9 mouse cellular contexts compared by ENCODE assay signal in the genomic region with DNA sequence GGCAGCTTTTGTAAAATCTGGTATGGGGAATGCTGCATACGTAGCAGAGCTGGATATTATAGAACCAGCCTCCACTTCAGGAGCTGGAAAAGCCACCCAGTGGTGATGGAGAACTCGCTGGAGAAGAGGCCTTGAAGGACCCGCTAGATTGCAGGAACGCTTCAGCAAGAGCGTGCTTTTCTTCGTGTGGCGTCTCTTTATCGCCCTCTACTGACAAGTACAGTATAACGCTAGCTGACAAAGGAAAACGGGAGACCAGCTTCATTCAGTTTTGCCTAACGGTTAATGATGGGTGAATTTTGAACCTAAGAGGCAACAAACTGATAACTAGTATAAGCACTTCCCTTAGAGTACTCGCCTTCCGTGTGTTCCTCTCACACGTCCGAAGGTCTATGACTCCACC. TPM values are rescaled to one million over a fixed set of nuclear protein-coding genes. Genes with fewer than 3 reads are reported as not detected.
A peak's percentile ranks its signal among the peaks of the same experiment; 100 is the strongest.
DNase-seq lines count a peak whose midpoint lies in the region; ATAC-seq and TF ChIP-seq lines count a peak whose summit lies in the region.
"Had no signal": no experiment of that assay in that cellular context is flagged by ENCODE, and none has a peak within 500 bp of the region (broad histone marks: within the 10 kb centered on the region; RNA-seq: fewer than 3 reads in every experiment).

No protein-coding gene starts in this region.

- dilution Hi-C loops in CH12.LX (cut with MboI; ENCODE audit: extremely low pct_ligation_motif_present, extremely low pct_unique_long_range_greater_than_20kb, low sequenced_read_pairs): no loop called here

- 2% methylated on average over 15 of the region's 15 CpGs for WGBS in heart, embryonic 14.5 days
- 4% methylated on average over 15 of the region's 15 CpGs for WGBS in lung, embryonic 16.5 days

- H3K4me1 ChIP-seq in CH12.LX (ENCODE audit: control insufficient read depth in 1 of 2, insufficient read depth in 2 of 2): no peaks in the 10 kb centered on the region
- H3K4me1 ChIP-seq in heart, embryonic 14.5 days (ENCODE audit: control insufficient read depth in 2 of 2, insufficient read depth in 2 of 2, low read length in 2 of 2): peaks cover 0 to 6% of the 10 kb centered on the region in 2 experiments; a peak in 3 of 4 replicates
- no peaks in the 10 kb centered on the region for H3K4me1 ChIP-seq in lung, embryonic 16.5 days (replicated peaks; ENCODE audit: control insufficient read depth, insufficient read depth, low read length)

- H3K36me3 ChIP-seq in CH12.LX (replicated peaks in 1 of 2; ENCODE audit: control insufficient read depth in 1 of 2, insufficient read depth in 1 of 2, low read length in 1 of 2): no peaks in the 10 kb centered on the region
- H3K36me3 ChIP-seq in heart, embryonic 14.5 days (ENCODE audit: control insufficient read depth, insufficient read depth, low read length): no peaks in the 10 kb centered on the region
- H3K36me3 ChIP-seq in lung, embryonic 16.5 days (ENCODE audit: control insufficient read depth, insufficient read depth, low read length): no peaks in the 10 kb centered on the region
- H3K36me3 ChIP-seq: limb, embryonic 15.5 days had no signal

- peak; percentile 79 for TF ChIP-seq RAD21 in CH12.LX (IDR thresholded peaks at IDR 0.05; ENCODE audit: low read depth, low read length)

- H3K79me2 ChIP-seq in CH12.LX (replicated peaks; ENCODE audit: control insufficient read depth, extremely low read depth, insufficient read depth, poor library complexity, severe bottlenecking): no peaks in the 10 kb centered on the region

- H3K9ac ChIP-seq in CH12.LX (ENCODE audit: insufficient read depth, low read depth): no peak overlapping the region
- no peak overlapping the region for H3K9ac ChIP-seq in heart, embryonic 14.5 days (ENCODE audit: low read length)
- H3K9ac ChIP-seq in lung, embryonic 16.5 days (ENCODE audit: low read length): no peak overlapping the region
- H3K9ac ChIP-seq: limb, embryonic 15.5 days had no signal

- H3K27me3 ChIP-seq in CH12.LX (replicated peaks): no peaks in the 10 kb centered on the region
- no peaks in the 10 kb centered on the region for H3K27me3 ChIP-seq in heart, embryonic 14.5 days (ENCODE audit: control insufficient read depth, insufficient read depth, low read length)
- H3K27me3 ChIP-seq in lung, embryonic 16.5 days (ENCODE audit: control insufficient read depth, insufficient read depth, low read depth, low read length): no peaks in the 10 kb centered on the region; the same call in 1 of the 2 replicates
- H3K27me3 ChIP-seq: limb, embryonic 15.5 days had no signal

- peak; percentile 76 to 87 for TF ChIP-seq CTCF in CH12.LX (conservative IDR thresholded peaks at IDR 0.05 in 1 of 2, IDR thresholded peaks at IDR 0.05 in 1 of 2; ENCODE audit: low read depth in 2 of 2, low read length in 2 of 2)

- H3K9me3 ChIP-seq in CH12.LX (replicated peaks; ENCODE audit: low read length): no peaks in the 10 kb centered on the region
- no peaks in the 10 kb centered on the region for H3K9me3 ChIP-seq in heart, embryonic 14.5 days (ENCODE audit: control insufficient read depth, low read length)
- no peaks in the 10 kb centered on the region for H3K9me3 ChIP-seq in lung, embryonic 16.5 days (ENCODE audit: control insufficient read depth, low read length)
- H3K9me3 ChIP-seq: limb, embryonic 15.5 days had no signal

- H3K27ac ChIP-seq in CH12.LX (ENCODE audit: insufficient read depth, low read depth): no peak overlapping the region
- H3K27ac ChIP-seq in heart, embryonic 14.5 days (replicated peaks in 1 of 2; ENCODE audit: control insufficient read depth in 1 of 2, insufficient read depth in 1 of 2, low read depth in 2 of 2, low read length in 2 of 2): no peak overlapping the region
- no peak overlapping the region for H3K27ac ChIP-seq in lung, embryonic 16.5 days (ENCODE audit: low read length)
- H3K27ac ChIP-seq: limb, embryonic 15.5 days had no signal

- peak overlapping the region; percentile 23; the same call in 1 of the 2 replicates for H3K4me2 ChIP-seq in CH12.LX (ENCODE audit: insufficient read depth, low read depth, poor library complexity, severe bottlenecking)
- H3K4me2 ChIP-seq in heart, embryonic 14.5 days (ENCODE audit: low read length): peak overlapping the region; percentile 32
- no peak overlapping the region for H3K4me2 ChIP-seq in lung, embryonic 16.5 days (ENCODE audit: low read depth, low read length)
- H3K4me2 ChIP-seq: limb, embryonic 15.5 days had no signal

- peak; percentile 47 for ATAC-seq in heart, embryonic 14.5 days (ENCODE audit: insufficient number of reproducible peaks, insufficient read depth, low FRiP score, low read depth)
- ATAC-seq in lung, embryonic 16.5 days (ENCODE audit: low read depth): peak; percentile 57; the same call in 1 of the 2 replicates

- no peak overlapping the region for H3K4me3 ChIP-seq in CH12.LX (replicated peaks in 1 of 3; ENCODE audit: low read depth in 2 of 3, low read length in 2 of 3, poor library complexity in 1 of 3)
- H3K4me3 ChIP-seq in heart, embryonic 14.5 days (ENCODE audit: control insufficient read depth in 1 of 2, insufficient read depth in 1 of 2, low read depth in 1 of 2, low read length in 2 of 2): no peak overlapping the region
- no peak overlapping the region for H3K4me3 ChIP-seq in lung, embryonic 16.5 days (ENCODE audit: low read length)
- H3K4me3 ChIP-seq: limb, embryonic 15.5 days had no signal

- no peak for TF ChIP-seq POLR2A in CH12.LX (IDR thresholded peaks at IDR 0.05; ENCODE audit: low read depth, low read length)

- DNase-seq in CH12.LX (ENCODE audit: extremely low read depth): peak; percentile 76
- DNase-seq in ZHBTc4 (ENCODE audit: low read depth, low spot score): peak; percentile 90
- peak; percentile 92 for DNase-seq in embryo, embryonic 10.5 days (ENCODE audit: low spot score)
- DNase-seq in kidney, postnatal 14 days: peak; percentile 69
- peak; percentile 91 for DNase-seq in retina, postnatal 1 day
- DNase-seq in spleen, postnatal 4 days (ENCODE audit: low spot score in 2 of 2): no peak

- TF ChIP-seq EP300 in CH12.LX (IDR thresholded peaks at IDR 0.05; ENCODE audit: low read length): no peak

- in situ Hi-C loops in CH12.LX (cut with MboI; ENCODE audit: low pct_ligation_motif_present, low pct_unique_long_range_greater_than_20kb, low sequenced_read_pairs): loop anchor here (5.0 kb wide), 1 partner anchor 68 kb away; no protein-coding TSS in a partner anchor

TF ChIP-seq in CH12.LX, 34 proteins besides CTCF, POLR2A, EP300 and RAD21:
- TF ChIP-seq MAX (IDR thresholded peaks at IDR 0.05; ENCODE audit: low read length) (peak; percentile 54; the same call in 1 of the 2 replicates), NRF1 (IDR thresholded peaks at IDR 0.05; ENCODE audit: low read depth, low read length) (no peak), MYC (IDR thresholded peaks at IDR 0.05; ENCODE audit: low read depth, low read length) (peak; percentile 80), MAFK (IDR thresholded peaks at IDR 0.05; ENCODE audit: insufficient replicate concordance, low read length) (0 out of 2 replicates have a peak, but pooled peaks have one; percentile 18), GABPA (IDR thresholded peaks at IDR 0.05; ENCODE audit: insufficient replicate concordance, low read depth, low read length) (no peak), SMC3 (IDR thresholded peaks at IDR 0.05; ENCODE audit: low read depth, low read length) (peak; percentile 68)

RNA-seq across cellular contexts. Expression of gene Il17rd, which starts 9.0 kb away (rescaled TPM):
- total RNA-seq in CH12.LX (2012; rRNA removed) (0.04 TPM in 2 replicates), CH12.LX (2014; rRNA removed) (0.03 and 0.08 TPM in 2 replicates)
- 0.04 and 0.09 TPM in 2 replicates for polyA plus RNA-seq in CH12.LX (2012; ENCODE audit: insufficient read length, low read depth)
- 1.3 and 1.5 TPM in 2 replicates for polyA plus RNA-seq in heart, embryonic 14.5 days (2014; fragmentation: Nextera tagmentation; extraction: Ambion mirVana)
- polyA plus RNA-seq in lung, embryonic 16.5 days (2015; fragmentation: Nextera tagmentation; extraction: Ambion mirVana): 1.9 and 2.0 TPM in 2 replicates

RNA-seq across cellular contexts. Expression of gene Hesx1, which starts 35.6 kb away (rescaled TPM):
- 1.9 and 2.2 TPM in 2 replicates for total RNA-seq in CH12.LX (2012; rRNA removed)
- 3.6 and 3.9 TPM in 2 replicates for total RNA-seq in CH12.LX (2014; rRNA removed)
- polyA plus RNA-seq in CH12.LX (2012; ENCODE audit: insufficient read length, low read depth): 3.4 and 4.3 TPM in 2 replicates
- 0.19 and 0.28 TPM in 2 replicates for polyA plus RNA-seq in heart, embryonic 14.5 days (2014; fragmentation: Nextera tagmentation; extraction: Ambion mirVana)
- not detected in 2 replicates for polyA plus RNA-seq in lung, embryonic 16.5 days (2015; fragmentation: Nextera tagmentation; extraction: Ambion mirVana)
- polyA plus RNA-seq: limb, embryonic 15.5 days had no signal

RNA-seq across cellular contexts. Expression of gene Appl1, which starts 58.7 kb away (rescaled TPM):
- 8.0 and 9.0 TPM in 2 replicates for total RNA-seq in CH12.LX (2012; rRNA removed)
- 11.0 and 12.6 TPM in 2 replicates for total RNA-seq in CH12.LX (2014; rRNA removed)
- 11.9 and 14.7 TPM in 2 replicates for polyA plus RNA-seq in CH12.LX (2012; ENCODE audit: insufficient read length, low read depth)
- 33.3 and 39.0 TPM in 2 replicates for polyA plus RNA-seq in heart, embryonic 14.5 days (2014; fragmentation: Nextera tagmentation; extraction: Ambion mirVana)
- 28.4 and 33.2 TPM in 2 replicates for polyA plus RNA-seq in lung, embryonic 16.5 days (2015; fragmentation: Nextera tagmentation; extraction: Ambion mirVana)

Comparison
In these comparisons a context has a peak if more than half of its experiments do, and no peak if none do; other contexts are left out.
1. DNase-seq: peak in CH12.LX (single experiment), ZHBTc4 (single experiment), embryo, embryonic 10.5 days (single experiment), kidney, postnatal 14 days (single experiment) and retina, postnatal 1 day (single experiment); none in spleen, postnatal 4 days (0 of 2).